Mouse (Mus musculus) NIH3T3 (cell line): ENCODE results near the gene Iffo2.
"Not testable (repeated sequence)": the region's sequence is repeated elsewhere in the genome, so short reads cannot be mapped to it uniquely, and the experiment has no call there.

Experiments used
- DNase-seq: peaks from one replicate; pipeline ENCODE4 v3.0.0-alpha.2; 2012; ENCODE audit warnings: low read depth

Gene Iffo2

GRCm38 (mm10) chr4:139530248-139530647, at the start of gene Iffo2:
Gene Iffo2 (plus strand): TSS chr4:139530548.
- DNase-seq: not testable (repeated sequence)

- no peak for DNase-seq
These were observed 48.9 kb upstream of the Iffo2 start for GRCm38 (mm10) chr4:139481400-139481799.

GRCm38 (mm10) chr4:139483461-139484105, 46.8 kb upstream of the Iffo2 start:
- DNase-seq: no peak

- DNase-seq: no peak
These were observed 45.9 kb upstream of the Iffo2 start for GRCm38 (mm10) chr4:139484496-139484895.

- DNase-seq: no peak
These were observed 43.3 kb upstream of the Iffo2 start for GRCm38 (mm10) chr4:139487085-139487484.

- DNase-seq: no peak
These were observed 42.0 kb upstream of the Iffo2 start for GRCm38 (mm10) chr4:139488325-139488724.

GRCm38 (mm10) chr4:139489946-139490345, 40.4 kb upstream of the Iffo2 start:
- DNase-seq: no peak

- no peak for DNase-seq
These were observed 39.8 kb upstream of the Iffo2 start for GRCm38 (mm10) chr4:139490413-139491055.

GRCm38 (mm10) chr4:139491541-139492170, 38.7 kb upstream of the Iffo2 start:
- no peak for DNase-seq

- no peak for DNase-seq
These were observed 38.0 kb upstream of the Iffo2 start for GRCm38 (mm10) chr4:139492258-139492833.

GRCm38 (mm10) chr4:139493227-139494025, 36.9 kb upstream of the Iffo2 start:
- no peak for DNase-seq

GRCm38 (mm10) chr4:139500814-139501213, 29.5 kb upstream of the Iffo2 start:
- DNase-seq: peak; percentile 9

- DNase-seq: no peak
These were observed 28.6 kb upstream of the Iffo2 start for GRCm38 (mm10) chr4:139501702-139502101.

GRCm38 (mm10) chr4:139503919-139504318, 26.4 kb upstream of the Iffo2 start:
- DNase-seq: no peak

- no peak for DNase-seq
These were observed 24.6 kb upstream of the Iffo2 start for GRCm38 (mm10) chr4:139505716-139506115.

- DNase-seq: no peak
These were observed 23.6 kb upstream of the Iffo2 start for GRCm38 (mm10) chr4:139506727-139507126.

GRCm38 (mm10) chr4:139509069-139509468, 21.3 kb upstream of the Iffo2 start:
- DNase-seq: no peak

- DNase-seq: no peak
These were observed 18.8 kb upstream of the Iffo2 start for GRCm38 (mm10) chr4:139511557-139511956.

- no peak for DNase-seq
These were observed 17.4 kb upstream of the Iffo2 start for GRCm38 (mm10) chr4:139512985-139513384.

GRCm38 (mm10) chr4:139519221-139519620, 11.1 kb upstream of the Iffo2 start:
- no peak for DNase-seq

- no peak for DNase-seq
These were observed 8.4 kb upstream of the Iffo2 start for GRCm38 (mm10) chr4:139521926-139522325.

GRCm38 (mm10) chr4:139526475-139526874, 3.9 kb upstream of the Iffo2 start:
- no peak for DNase-seq
